Mouse (Mus musculus): ENCODE data around the gene Entpd7.

GRCm38 (mm10) chr19:43745740-43746139 lies 56.3 kb downstream of the Entpd7 start:
- TF ChIP-seq CTCF (IDR thresholded peaks at IDR 0.05; ENCODE audit: borderline replicate concordance, insufficient read depth, low read length) = no peak
- no peak for TF ChIP-seq POLR2A (IDR thresholded peaks at IDR 0.05; ENCODE audit: low read depth, low read length)
